Mouse (Mus musculus) midbrain, postnatal 0 days (tissue): ENCODE results near the gene Unc5cl. TPM values are rescaled to one million over a fixed set of nuclear protein-coding genes. Genes with fewer than 3 reads are reported as not detected.
A peak's percentile ranks its signal among the peaks of the same experiment; 100 is the strongest.

Source experiments
- ATAC-seq: fragments of 200-750 bp; cut with Nextera tagmentation; 2 replicates; pipeline ENCODE4 v1.8.0; 2017; ENCODE audit warnings: moderate number of reproducible peaks, mild to moderate bottlenecking, moderate TSS enrichment, moderate library complexity; ENCODE audit not compliant: low FRiP score
- DNase-seq: peaks from one replicate; pipeline ENCODE4 v3.0.0-alpha.2; 2015; ENCODE audit warnings: low spot score
- H3K27ac ChIP-seq: fragments of 300-500 bp; sonication (generic); 2 replicates; pipeline ENCODE4 v1.5.1; 2014; ENCODE audit warnings: low read depth, mild to moderate bottlenecking, low read length, mixed read lengths
- H3K27me3 ChIP-seq: fragments of 300-500 bp; sonication (generic); 2 replicates; pipeline ENCODE4 v1.6.1; 2014; ENCODE audit warnings: low read length, control low read depth, mixed read lengths; ENCODE audit not compliant: insufficient read depth
- H3K36me3 ChIP-seq: fragments of 300-500 bp; sonication (generic); 2 replicates; pipeline ENCODE4 v1.6.1; 2014; ENCODE audit warnings: low read length, control low read depth, mixed read lengths; ENCODE audit not compliant: insufficient read depth
- H3K4me1 ChIP-seq: fragments of 300-500 bp; sonication (generic); 2 replicates; pipeline ENCODE4 v1.6.1; 2014; ENCODE audit warnings: mild to moderate bottlenecking, control low read depth, antibody characterized with exemption, low read length, mixed read lengths; ENCODE audit not compliant: insufficient read depth
- H3K4me2 ChIP-seq: fragments of 300-500 bp; sonication (generic); 2 replicates; pipeline ENCODE4 v1.6.1; 2014; ENCODE audit warnings: low read depth, mild to moderate bottlenecking, low read length, mixed read lengths; ENCODE audit not compliant: poor library complexity, severe bottlenecking
- H3K4me3 ChIP-seq: fragments of 300-500 bp; sonication (generic); 2 replicates; pipeline ENCODE4 v1.5.1; 2014; ENCODE audit warnings: low read depth, mild to moderate bottlenecking, low read length, moderate library complexity
- H3K9ac ChIP-seq: fragments of 300-500 bp; sonication (generic); replicated peaks from 2 replicates; pipeline ENCODE4 v1.6.1; 2014; ENCODE audit warnings: mild to moderate bottlenecking, low read length, moderate library complexity, mixed read lengths; ENCODE audit not compliant: poor library complexity, severe bottlenecking
- H3K9me3 ChIP-seq: fragments of 300-500 bp; sonication (generic); 2 replicates; pipeline ENCODE4 v1.6.1; 2016; ENCODE audit warnings: low read length, control low read depth
- CTCF ChIP-seq: IDR thresholded peaks from 2 replicates; pipeline ENCODE4 v1.5.1; 2016; ENCODE audit warnings: antibody characterized with exemption, mild to moderate bottlenecking
- WGBS: fragments of 180-500 bp; shearing (Covaris S2); extraction: QIAGEN DNeasy Blood & Tissue Kit; methylation state at CpG from one replicate; pipeline ENCODE4 v1.1.7; 2014; 5-methylcytosine and 5-hydroxymethylcytosine counted together
- polyA plus RNA-seq: library from polyadenylated mRNA; unstranded; fragments of >200 nt; fragmentation: Nextera tagmentation; extraction: Ambion mirVana; gene quantifications from 2 replicates; pipeline ENCODE4 v1.2.1, GENCODE M21; 2015
- total RNA-seq: library from RNA; depleted of rRNA; stranded (reverse); fragments of >200 nt; gene quantifications from 2 replicates; pipeline ENCODE4 v1.2.3, GENCODE M21; 2014

Gene Unc5cl
- total and polyA plus RNA-seq, 2 experiments from 2014 or later: 0.32 to 0.49 TPM

DNA sequence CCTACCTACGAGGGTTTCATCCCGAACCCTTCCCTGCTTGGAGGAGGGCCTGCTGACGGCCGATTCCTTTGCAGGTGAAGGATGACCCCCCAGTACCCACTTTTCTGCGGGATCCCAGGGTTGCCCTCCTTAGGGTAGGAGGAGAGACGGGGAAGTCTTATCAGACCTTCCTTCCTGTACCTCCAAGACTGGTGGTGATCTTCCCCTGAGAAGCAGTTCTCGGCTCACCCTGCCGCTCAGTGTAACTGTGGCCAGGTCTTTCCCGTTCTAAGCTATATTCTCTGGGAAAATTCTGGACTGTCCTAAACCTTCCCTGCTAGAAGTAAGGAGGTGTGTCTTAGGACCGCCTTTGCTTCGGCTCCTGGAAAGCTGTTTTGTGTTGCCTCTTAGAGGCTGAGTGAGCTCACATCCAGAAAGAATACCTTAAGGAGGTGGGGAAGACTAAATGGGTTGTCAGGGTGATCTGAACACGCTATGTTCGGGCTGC lies 44.4 kb upstream of the Unc5cl start:
- no peaks in the 10 kb centered on the region for H3K9me3 ChIP-seq
- no peaks in the 10 kb centered on the region for H3K4me1 ChIP-seq
- peak; percentile 51 for DNase-seq
- H3K36me3 ChIP-seq: 0 out of 2 replicates have a peak, but pooled peaks cover 1% of the 10 kb centered on the region
- no peak for TF ChIP-seq CTCF
- peak overlapping the region; percentile 55 for H3K9ac ChIP-seq
- WGBS: 1% methylated on average over 13 of the region's 13 CpGs
- peak; percentile 4 for ATAC-seq
- H3K4me3 ChIP-seq: peak overlapping the region; percentile 46
- H3K27ac ChIP-seq: peak overlapping the region; percentile 87
- H3K4me2 ChIP-seq: peak overlapping the region; percentile 76
- H3K27me3 ChIP-seq: no peaks in the 10 kb centered on the region

GRCm38 (mm10) chr17:48411241-48411640 lies 43.5 kb upstream of the Unc5cl start:
- peak overlapping the region; percentile 87; the same call in 1 of the 2 replicates for H3K27ac ChIP-seq
- no peaks in the 10 kb centered on the region for H3K9me3 ChIP-seq
- no peaks in the 10 kb centered on the region for H3K4me1 ChIP-seq
- no peak for DNase-seq
- H3K4me3 ChIP-seq: peak overlapping the region; percentile 46
- no peak for TF ChIP-seq CTCF
- H3K9ac ChIP-seq: peak overlapping the region; percentile 55
- ATAC-seq: no peak
- H3K27me3 ChIP-seq: no peaks in the 10 kb centered on the region
- H3K4me2 ChIP-seq: peak overlapping the region; percentile 76
- 39% methylated on average over 8 of the region's 8 CpGs for WGBS
- 0 out of 2 replicates have a peak, but pooled peaks cover 4% of the 10 kb centered on the region for H3K36me3 ChIP-seq

GRCm38 (mm10) chr17:48416011-48416410 lies 38.7 kb upstream of the Unc5cl start:
- DNase-seq (peak; percentile 28), ATAC-seq (no peak)
- Histone ChIP-seq H3K4me1 (no peaks in the 10 kb centered on the region), H3K4me3 (no peak overlapping the region), H3K27ac (no peak overlapping the region), H3K36me3 (0 out of 2 replicates have a peak, but pooled peaks cover 4% of the 10 kb centered on the region), H3K9me3 (no peaks in the 10 kb centered on the region), H3K9ac (no peak overlapping the region), H3K27me3 (no peaks in the 10 kb centered on the region), H3K4me2 (no peak overlapping the region)
- TF ChIP-seq CTCF: no peak
- 84% methylated on average over 7 of the region's 7 CpGs for WGBS

GRCm38 (mm10) chr17:48416425-48417195 lies 38.1 kb upstream of the Unc5cl start:
- Histone ChIP-seq H3K9me3 (no peaks in the 10 kb centered on the region), H3K4me2 (no peak overlapping the region), H3K9ac (no peak overlapping the region), H3K4me1 (no peaks in the 10 kb centered on the region), H3K27ac (no peak overlapping the region), H3K27me3 (no peaks in the 10 kb centered on the region), H3K4me3 (no peak overlapping the region), H3K36me3 (0 out of 2 replicates have a peak, but pooled peaks cover 4% of the 10 kb centered on the region)
- ATAC-seq (peak; percentile 89), DNase-seq (peak; percentile 83)
- peak; percentile 86 for TF ChIP-seq CTCF
- WGBS: 91% methylated on average over 14 of the region's 14 CpGs

DNA sequence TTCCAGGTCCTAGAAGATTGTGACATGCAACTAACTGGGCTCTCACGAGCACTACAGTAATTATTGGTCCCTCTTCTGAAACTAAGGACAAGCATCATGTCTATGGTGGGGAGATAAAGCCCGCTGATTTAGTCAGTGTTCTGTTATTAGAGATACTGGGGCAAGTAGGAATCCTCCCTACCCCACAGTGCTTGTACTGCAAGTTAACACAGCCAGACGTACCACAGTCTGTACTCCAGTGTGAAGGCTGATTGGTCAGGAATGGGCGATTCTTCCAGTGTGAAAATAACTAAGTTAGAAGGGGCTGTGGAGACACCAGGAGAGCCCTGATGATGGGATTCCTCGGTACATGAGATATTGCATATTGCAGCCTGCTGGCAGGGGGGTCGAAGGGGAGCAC lies 37.2 kb upstream of the Unc5cl start:
- DNase-seq (no peak), ATAC-seq (no peak)
- Histone ChIP-seq H3K4me2 (no peak overlapping the region), H3K27ac (no peak overlapping the region), H3K36me3 (0 out of 2 replicates have a peak, but pooled peaks cover 4% of the 10 kb centered on the region), H3K9ac (no peak overlapping the region), H3K4me1 (no peaks in the 10 kb centered on the region), H3K9me3 (no peaks in the 10 kb centered on the region), H3K27me3 (no peaks in the 10 kb centered on the region), H3K4me3 (no peak overlapping the region)
- TF ChIP-seq CTCF: no peak
- WGBS: 93% methylated on average over 6 of the region's 6 CpGs

GRCm38 (mm10) chr17:48418174-48418573 lies 36.5 kb upstream of the Unc5cl start:
- Histone ChIP-seq H3K4me1 (no peaks in the 10 kb centered on the region), H3K9ac (no peak overlapping the region), H3K4me2 (no peak overlapping the region), H3K27me3 (no peaks in the 10 kb centered on the region), H3K9me3 (no peaks in the 10 kb centered on the region), H3K27ac (no peak overlapping the region), H3K4me3 (no peak overlapping the region), H3K36me3 (0 out of 2 replicates have a peak, but pooled peaks cover 4% of the 10 kb centered on the region)
- no peak for DNase-seq
- TF ChIP-seq CTCF: no peak
- no peak for ATAC-seq
- 82% methylated on average over 7 of the region's 7 CpGs for WGBS
